Mouse (Mus musculus) bone marrow, adult 2 months (tissue): Measurements from ENCODE around the gene Mgat4e.

Experiments
- CTCF ChIP-seq: fragments of 200-500 bp; IDR thresholded peaks from 2 replicates; pipeline ENCODE4 v1.5.1; 2011; ENCODE audit warnings: low read length, control low read depth; ENCODE audit not compliant: control insufficient read depth, insufficient read depth
- POLR2A ChIP-seq: fragments of 200-500 bp; IDR thresholded peaks from 2 replicates; pipeline ENCODE4 v1.6.1; 2011; ENCODE audit warnings: low read depth, mild to moderate bottlenecking, control low read depth, low read length, borderline replicate concordance; ENCODE audit not compliant: control insufficient read depth

GRCm38 (mm10) chr1:134513312-134513860, 36.1 kb downstream of the Mgat4e start:
- TF ChIP-seq POLR2A (no peak), CTCF (no peak)
